Mouse (Mus musculus): Measurements from ENCODE around the gene Nphp4.

DNA sequence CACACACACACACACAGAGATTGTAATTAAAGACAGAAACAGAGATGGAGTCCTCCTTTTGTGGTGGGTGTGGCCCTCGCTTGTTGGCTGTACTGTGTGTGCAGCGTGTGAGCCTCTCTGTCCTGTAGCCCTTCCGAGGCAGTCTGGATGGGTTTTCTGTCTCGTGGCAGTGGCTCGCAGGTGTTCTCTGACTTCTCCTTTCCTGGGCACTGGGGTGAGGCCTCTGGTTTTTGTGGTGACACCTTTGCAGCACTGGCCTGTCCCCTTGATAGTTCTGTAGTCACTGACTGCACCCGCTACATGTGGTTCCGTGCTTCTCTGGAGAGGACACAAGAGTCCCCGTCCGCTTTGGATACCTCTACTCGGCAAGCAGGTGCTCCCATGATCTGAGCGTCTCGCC is 63.2 kb downstream of the Nphp4 start:
- TF ChIP-seq POLR2A (IDR thresholded peaks at IDR 0.05; ENCODE audit: insufficient read length, low read depth) (no peak), MYOG (IDR thresholded peaks at IDR 0.05; ENCODE audit: control insufficient read depth in 1 of 3, insufficient read depth in 1 of 3, insufficient read length in 2 of 3, low read depth in 2 of 3) (no peak), E2F4 (IDR thresholded peaks at IDR 0.05; ENCODE audit: insufficient read depth) (no peak), POLR2AphosphoS2 (IDR thresholded peaks at IDR 0.05; ENCODE audit: insufficient read length, low read depth) (no peak), USF1 (IDR thresholded peaks at IDR 0.05; ENCODE audit: low read depth) (no peak), MAX (IDR thresholded peaks at IDR 0.05; ENCODE audit: low read depth) (no peak), CEBPB (IDR thresholded peaks at IDR 0.05; ENCODE audit: insufficient read depth, poor library complexity, severe bottlenecking) (no peak), MYOD1 (IDR thresholded peaks at IDR 0.05; ENCODE audit: control insufficient read depth in 1 of 3, insufficient read length in 2 of 3, low read depth in 2 of 3) (no peak), TCF12 (IDR thresholded peaks at IDR 0.05; ENCODE audit: insufficient read depth, poor library complexity, severe bottlenecking) (no peak), REST (IDR thresholded peaks at IDR 0.05; ENCODE audit: insufficient read depth, insufficient read length) (no peak), SRF (IDR thresholded peaks at IDR 0.05; ENCODE audit: control insufficient read depth, insufficient read length, low read depth) (no peak), TCF3 (IDR thresholded peaks at IDR 0.05; ENCODE audit: insufficient read length, low read depth) (no peak)

Data from myocyte (in vitro differentiated cells).